Mouse (Mus musculus) Muller cell, postnatal 12 days (primary cell): ENCODE measurements around the gene Tfpt.
"Not testable (repeated sequence)": the region's sequence is repeated elsewhere in the genome, so short reads cannot be mapped to it uniquely, and the experiment has no call there.

Source experiments
- DNase-seq: peaks from one replicate; pipeline ENCODE4 v3.0.0-alpha.2; 2015; ENCODE audit errors: inconsistent ontology term

Gene Tfpt

DNA sequence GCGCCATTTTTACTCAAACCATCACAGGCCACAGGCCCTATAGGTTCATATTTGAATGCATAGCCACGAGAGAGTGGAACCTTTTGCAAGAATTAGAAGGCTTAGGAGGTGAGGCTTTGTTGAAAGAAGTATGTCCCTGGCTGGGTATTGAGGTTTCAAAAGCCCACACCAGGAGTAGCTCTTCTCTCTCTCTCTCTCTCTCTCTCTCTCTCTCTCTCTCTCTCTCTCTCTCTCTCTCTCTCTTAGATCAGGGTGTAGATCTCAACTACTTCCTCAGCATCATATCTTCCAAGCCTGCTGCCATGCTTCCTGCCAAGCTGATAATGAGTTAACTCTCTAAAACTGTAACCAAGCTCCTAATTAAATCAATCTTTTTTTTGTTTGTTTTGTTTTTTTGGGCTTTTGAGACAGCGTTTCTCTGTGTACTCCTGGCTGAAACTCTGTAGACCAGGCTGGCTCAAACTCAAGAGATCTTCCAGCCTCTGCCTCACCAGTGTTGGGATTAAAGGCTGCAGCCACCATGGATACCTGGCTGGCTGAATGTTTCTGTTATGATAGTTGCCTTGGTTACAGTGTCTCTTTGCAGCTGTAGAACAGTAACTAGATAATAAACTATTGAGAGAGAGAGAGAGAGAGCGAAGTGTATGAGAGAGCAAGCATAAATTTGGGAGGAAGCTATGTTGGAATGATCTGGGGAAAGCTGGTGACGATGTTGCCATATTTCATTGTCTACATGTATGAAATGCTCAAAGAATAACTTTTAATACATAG is 53.2 kb downstream of the Tfpt start:
- no peak for DNase-seq

DNA sequence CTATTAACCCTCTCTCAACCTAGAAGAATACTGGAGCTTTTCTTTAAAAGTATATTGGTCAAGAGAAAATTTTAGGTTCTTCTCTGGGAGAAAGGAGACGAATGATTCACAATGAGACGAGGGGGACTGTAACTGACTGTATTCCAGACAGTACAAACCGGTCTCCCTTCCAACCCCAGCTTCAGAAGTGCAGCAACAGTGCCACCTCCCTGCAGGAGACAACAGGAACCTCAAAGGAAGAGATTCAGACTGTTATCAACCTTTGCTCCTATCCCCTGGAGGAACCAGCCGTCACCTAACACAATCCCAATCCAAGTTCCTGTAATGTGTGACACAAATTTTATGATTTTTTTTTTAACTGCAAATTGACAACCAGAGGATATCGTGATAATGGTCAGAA is 55.5 kb downstream of the Tfpt start:
- DNase-seq: no peak

DNA sequence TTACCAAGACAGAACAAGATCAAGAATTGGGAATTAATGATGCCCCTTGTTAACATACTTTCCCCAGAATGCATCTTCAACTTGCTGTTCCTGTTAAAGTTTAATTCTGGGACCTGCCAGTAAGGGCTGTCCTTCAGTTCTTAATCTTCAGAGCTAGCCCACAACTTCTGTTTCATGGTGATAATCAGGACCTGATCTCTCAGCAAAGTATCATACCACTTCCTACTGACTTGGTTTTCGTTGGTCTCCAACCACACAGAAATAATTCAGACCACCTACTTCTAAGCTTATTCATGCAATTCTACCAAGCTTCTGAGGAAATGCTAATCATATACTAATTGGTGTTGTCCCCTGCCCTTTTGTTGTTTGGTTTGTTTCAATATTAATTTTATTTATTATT is 57.9 kb downstream of the Tfpt start:
- DNase-seq: no peak

DNA sequence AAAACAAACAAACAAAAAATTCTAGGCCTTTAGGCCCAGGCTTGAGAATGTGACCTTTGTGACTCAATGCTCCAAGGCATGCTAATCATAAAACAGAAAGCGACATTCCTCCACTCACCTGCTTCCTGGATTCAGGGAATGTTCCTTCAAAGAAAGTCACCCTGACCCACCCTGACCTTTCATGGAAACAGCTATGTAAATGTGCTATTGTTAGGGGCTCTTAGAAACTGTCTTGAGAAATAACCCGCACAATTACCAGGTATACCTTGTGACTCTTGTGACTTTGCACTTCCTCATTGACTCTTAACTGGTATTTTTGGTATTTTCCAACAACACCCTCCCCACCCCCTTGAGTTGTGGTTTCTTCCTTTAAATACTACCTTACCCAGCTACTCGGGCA is 59.1 kb downstream of the Tfpt start:
- DNase-seq: not testable (repeated sequence)
